Mouse (Mus musculus): ENCODE measurements around the gene Cuedc2.

- TF ChIP-seq CTCF (IDR thresholded peaks at IDR 0.05; ENCODE audit: low read depth, low read length) (no peak), POLR2A (IDR thresholded peaks at IDR 0.05; ENCODE audit: insufficient read depth, low read length) (no peak)
Measured at GRCm38 (mm10) chr19:46314872-46315742, 23.4 kb downstream of the Cuedc2 start.

All from ES-Bruce4 (cell line).